Mouse (Mus musculus) liver, adult 2 months (tissue): ENCODE data around the gene Kansl2.

Experiments used
- CTCF ChIP-seq: fragments of 200-500 bp; IDR thresholded peaks from 2 replicates; pipeline ENCODE4 v1.5.1; 2011; ENCODE audit warnings: low read depth, low read length, control low read depth
- POLR2A ChIP-seq: fragments of 200-500 bp; IDR thresholded peaks from 2 replicates; pipeline ENCODE4 v1.6.1; 2011; ENCODE audit warnings: low read length, control low read depth; ENCODE audit not compliant: insufficient read depth; ENCODE audit errors: extremely low read depth

- TF ChIP-seq POLR2A (no peak), CTCF (no peak)
Observed at GRCm38 (mm10) chr15:98528066-98528563, 5.9 kb downstream of the Kansl2 start.
